Mouse (Mus musculus) liver, postnatal 0 days (tissue): ENCODE results near the gene Cyp2t4.

Source experiments
- CTCF ChIP-seq: sonication (generic); IDR thresholded peaks from 2 replicates; pipeline ENCODE4 v1.5.1; 2016; ENCODE audit warnings: antibody characterized with exemption, low read depth
- EP300 ChIP-seq: IDR thresholded peaks from 2 replicates; pipeline ENCODE4 v1.6.1; 2016; ENCODE audit warnings: antibody characterized with exemption, low read depth, mild to moderate bottlenecking

DNA sequence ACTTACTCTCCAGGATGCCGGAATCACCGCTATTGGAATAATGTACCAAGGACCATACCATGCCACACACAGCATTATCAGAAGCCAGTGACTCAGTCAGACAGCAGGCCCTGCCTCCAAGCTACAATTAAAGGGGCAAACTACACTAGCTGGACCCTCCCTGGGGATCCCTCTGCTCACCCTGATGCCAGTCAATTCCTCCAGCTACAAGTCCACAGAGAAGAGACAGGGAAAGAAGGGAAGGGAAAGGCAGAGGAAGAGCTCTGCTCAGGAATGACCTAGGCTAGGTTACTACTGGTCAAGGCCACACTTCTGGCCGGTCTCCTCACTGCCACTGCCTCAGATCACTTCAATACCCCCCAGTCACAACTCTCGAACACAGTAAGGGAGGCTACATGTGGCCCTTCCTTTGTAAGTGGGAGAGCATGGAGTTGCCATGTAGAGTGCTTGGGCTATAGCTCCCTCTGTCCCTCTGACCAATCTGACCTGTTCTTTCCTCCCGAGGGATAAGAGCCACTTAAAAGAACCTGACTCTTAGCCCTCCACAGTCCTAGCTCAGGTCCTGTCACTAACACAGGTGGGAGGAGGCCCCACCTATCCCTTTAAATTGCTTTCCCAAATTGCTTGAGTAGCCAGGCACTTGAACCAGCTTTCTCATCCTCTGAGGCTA, 9.4 kb downstream of the Cyp2t4 start:
- no peak for TF ChIP-seq EP300
- TF ChIP-seq CTCF = no peak
